Mouse (Mus musculus) hindbrain, embryonic 11.5 days (tissue): ENCODE data around the gene Tmem140. TPM values are rescaled to one million over a fixed set of nuclear protein-coding genes. Genes with fewer than 3 reads are reported as not detected.

Experiments
- ATAC-seq: fragments of 200-750 bp; cut with Nextera tagmentation; 2 replicates; pipeline ENCODE4 v1.8.0; 2017; ENCODE audit warnings: mild to moderate bottlenecking, moderate TSS enrichment, moderate library complexity; ENCODE audit not compliant: low FRiP score
- DNase-seq: peaks from one replicate; pipeline ENCODE4 v3.0.0-alpha.2; 2015; ENCODE audit warnings: low spot score
- H3K27ac ChIP-seq: fragments of 300-500 bp; sonication (generic); 2 replicates; pipeline ENCODE4 v1.5.1; 2014; ENCODE audit warnings: mild to moderate bottlenecking, low read depth, low read length
- H3K27me3 ChIP-seq: fragments of 300-500 bp; sonication (generic); 2 replicates; pipeline ENCODE4 v1.6.1; 2014; ENCODE audit warnings: mild to moderate bottlenecking, low read length, moderate library complexity, mixed read lengths; ENCODE audit not compliant: control insufficient read depth, insufficient read depth
- H3K36me3 ChIP-seq: fragments of 300-500 bp; sonication (generic); 2 replicates; pipeline ENCODE4 v1.6.1; 2014; ENCODE audit warnings: mild to moderate bottlenecking, low read length, moderate library complexity, mixed read lengths; ENCODE audit not compliant: control insufficient read depth, insufficient read depth
- H3K4me1 ChIP-seq: fragments of 300-500 bp; sonication (generic); replicated peaks from 2 replicates; pipeline ENCODE4 v1.6.1; 2014; ENCODE audit warnings: low read length, mixed read lengths; ENCODE audit not compliant: control insufficient read depth, insufficient read depth
- H3K4me2 ChIP-seq: fragments of 300-500 bp; sonication (generic); replicated peaks from 2 replicates; pipeline ENCODE4 v1.6.1; 2014; ENCODE audit warnings: mild to moderate bottlenecking, low read depth, low read length
- H3K4me3 ChIP-seq: fragments of 300-500 bp; sonication (generic); 2 replicates; pipeline ENCODE4 v1.5.1; 2014; ENCODE audit warnings: low read depth, low read length
- H3K9ac ChIP-seq: fragments of 300-500 bp; sonication (generic); 2 replicates; pipeline ENCODE4 v1.6.1; 2014; ENCODE audit warnings: low read depth, low read length
- H3K9me3 ChIP-seq: fragments of 300-500 bp; sonication (generic); 2 replicates; pipeline ENCODE4 v1.6.1; 2016; ENCODE audit warnings: low read length; ENCODE audit not compliant: control insufficient read depth
- WGBS: fragments of 180-500 bp; shearing (Covaris S2); extraction: QIAGEN DNeasy Blood & Tissue Kit; methylation state at CpG from one replicate; pipeline ENCODE4 v1.1.7; 2014; 5-methylcytosine and 5-hydroxymethylcytosine counted together
- polyA plus RNA-seq: library from polyadenylated mRNA; unstranded; fragments of >200 nt; fragmentation: Nextera tagmentation; extraction: Ambion mirVana; gene quantifications from 2 replicates; pipeline ENCODE4 v1.2.1, GENCODE M21; 2014

Tmem140 gene
- polyA plus RNA-seq: 0.95 and 1.1 TPM in 2 replicates

GRCm38 (mm10) chr6:34862791-34863403 is at the start of gene Tmem140:
Gene Tmem140 (plus strand): TSS chr6:34863146.
- ATAC-seq (no peak), DNase-seq (no peak)
- H3K4me3 ChIP-seq: no peak within 1 kb of the TSS
- peaks cover 2% of the 10 kb centered on the region; the same call in 1 of the 2 replicates for H3K4me1 ChIP-seq
- no peaks in the 10 kb centered on the region for H3K9me3 ChIP-seq
- 57% methylated on average over 11 of the region's 11 CpGs for WGBS
- H3K4me2 ChIP-seq: no peak within 1 kb of the TSS
- H3K36me3 ChIP-seq: no peaks in the 10 kb centered on the region
- H3K9ac ChIP-seq: no peak within 1 kb of the TSS
- no peak within 1 kb of the TSS for H3K27ac ChIP-seq
- H3K27me3 ChIP-seq: no peaks in the 10 kb centered on the region

GRCm38 (mm10) chr6:34824406-34824805 is 38.5 kb upstream of the Tmem140 start:
- no peak overlapping the region for H3K4me2 ChIP-seq
- DNase-seq (no peak), ATAC-seq (no peak)
- no peaks in the 10 kb centered on the region for H3K27me3 ChIP-seq
- H3K27ac ChIP-seq: no peak overlapping the region
- H3K9ac ChIP-seq: no peak overlapping the region
- no peak overlapping the region for H3K4me3 ChIP-seq
- H3K9me3 ChIP-seq: no peaks in the 10 kb centered on the region
- no peaks in the 10 kb centered on the region for H3K4me1 ChIP-seq
- no peaks in the 10 kb centered on the region for H3K36me3 ChIP-seq

- Histone ChIP-seq H3K9me3 (no peaks in the 10 kb centered on the region), H3K4me3 (no peak overlapping the region), H3K9ac (no peak overlapping the region), H3K27ac (no peak overlapping the region), H3K4me2 (no peak overlapping the region), H3K4me1 (no peaks in the 10 kb centered on the region), H3K27me3 (no peaks in the 10 kb centered on the region), H3K36me3 (no peaks in the 10 kb centered on the region)
- DNase-seq (no peak), ATAC-seq (no peak)
- 94% methylated on average over 5 of the region's 5 CpGs for WGBS
Measured at GRCm38 (mm10) chr6:34832352-34832751, 30.6 kb upstream of the Tmem140 start.

- Histone ChIP-seq H3K4me2 (no peak overlapping the region), H3K27ac (no peak overlapping the region), H3K4me3 (no peak overlapping the region), H3K9me3 (no peaks in the 10 kb centered on the region), H3K27me3 (no peaks in the 10 kb centered on the region), H3K4me1 (no peaks in the 10 kb centered on the region), H3K9ac (no peak overlapping the region), H3K36me3 (no peaks in the 10 kb centered on the region)
- WGBS: 91% methylated on average over 11 of the region's 11 CpGs
- no peak for ATAC-seq
- DNase-seq: no peak
Measured at GRCm38 (mm10) chr6:34861546-34862053, 1.3 kb upstream of the Tmem140 start.

GRCm38 (mm10) chr6:34862381-34862780 is 565 bp upstream of the Tmem140 start:
- 91% methylated on average over 6 of the region's 6 CpGs for WGBS
- H3K27me3 ChIP-seq: no peaks in the 10 kb centered on the region
- no peaks in the 10 kb centered on the region for H3K36me3 ChIP-seq
- no peaks in the 10 kb centered on the region for H3K9me3 ChIP-seq
- H3K4me3 ChIP-seq: no peak overlapping the region
- H3K4me2 ChIP-seq: no peak overlapping the region
- no peak overlapping the region for H3K27ac ChIP-seq
- no peak overlapping the region for H3K9ac ChIP-seq
- H3K4me1 ChIP-seq: peaks cover 2% of the 10 kb centered on the region; the same call in 1 of the 2 replicates
- DNase-seq (no peak), ATAC-seq (no peak)

GRCm38 (mm10) chr6:34863786-34864514 is 1.0 kb downstream of the Tmem140 start:
- H3K27me3 ChIP-seq: no peaks in the 10 kb centered on the region
- WGBS: 81% methylated on average over 9 of the region's 9 CpGs
- ATAC-seq (no peak), DNase-seq (no peak)
- no peak overlapping the region for H3K9ac ChIP-seq
- peaks cover 2% of the 10 kb centered on the region; the same call in 1 of the 2 replicates for H3K4me1 ChIP-seq
- no peak overlapping the region for H3K27ac ChIP-seq
- H3K36me3 ChIP-seq: no peaks in the 10 kb centered on the region
- no peak overlapping the region for H3K4me3 ChIP-seq
- H3K9me3 ChIP-seq: no peaks in the 10 kb centered on the region
- H3K4me2 ChIP-seq: no peak overlapping the region

GRCm38 (mm10) chr6:34865213-34865612 is 2.3 kb downstream of the Tmem140 start:
- H3K27me3 ChIP-seq: no peaks in the 10 kb centered on the region
- no peak overlapping the region for H3K4me2 ChIP-seq
- H3K36me3 ChIP-seq: no peaks in the 10 kb centered on the region
- H3K9me3 ChIP-seq: no peaks in the 10 kb centered on the region
- H3K4me1 ChIP-seq: peaks cover 2% of the 10 kb centered on the region; the same call in 1 of the 2 replicates
- 77% methylated on average over 5 of the region's 5 CpGs for WGBS
- no peak for ATAC-seq
- DNase-seq: no peak
- H3K4me3 ChIP-seq: no peak overlapping the region
- H3K27ac ChIP-seq: no peak overlapping the region
- H3K9ac ChIP-seq: no peak overlapping the region

GRCm38 (mm10) chr6:34865711-34866593 is 3.0 kb downstream of the Tmem140 start:
- Histone ChIP-seq H3K36me3 (no peaks in the 10 kb centered on the region), H3K27me3 (no peaks in the 10 kb centered on the region), H3K9me3 (no peaks in the 10 kb centered on the region), H3K4me3 (no peak overlapping the region), H3K4me2 (no peak overlapping the region), H3K27ac (no peak overlapping the region), H3K4me1 (peaks cover 2% of the 10 kb centered on the region; the same call in 1 of the 2 replicates), H3K9ac (no peak overlapping the region)
- ATAC-seq: no peak
- WGBS: 61% methylated on average over 7 of the region's 7 CpGs
- no peak for DNase-seq
